Mouse (Mus musculus) spleen, adult 18-20 months (tissue): ENCODE measurements around the gene Ccl9.

Source experiments
- DNase-seq, 2 experiments: peaks; one replicate each; pipeline ENCODE4 v3.0.0; 2022; ENCODE audit warnings: mixed read lengths in 2 of 2

Gene Ccl9

GRCm38 (mm10) chr11:83578186-83578760, at the start of gene Ccl9:
Gene Ccl9, minus strand, starts transcription at chr11:83578636.
- no peak for DNase-seq

- DNase-seq: no peak
Measured at GRCm38 (mm10) chr11:83623586-83623985, 45.1 kb upstream of the Ccl9 start.

- no peak for DNase-seq
Measured at GRCm38 (mm10) chr11:83619037-83619436, 40.6 kb upstream of the Ccl9 start.

DNA sequence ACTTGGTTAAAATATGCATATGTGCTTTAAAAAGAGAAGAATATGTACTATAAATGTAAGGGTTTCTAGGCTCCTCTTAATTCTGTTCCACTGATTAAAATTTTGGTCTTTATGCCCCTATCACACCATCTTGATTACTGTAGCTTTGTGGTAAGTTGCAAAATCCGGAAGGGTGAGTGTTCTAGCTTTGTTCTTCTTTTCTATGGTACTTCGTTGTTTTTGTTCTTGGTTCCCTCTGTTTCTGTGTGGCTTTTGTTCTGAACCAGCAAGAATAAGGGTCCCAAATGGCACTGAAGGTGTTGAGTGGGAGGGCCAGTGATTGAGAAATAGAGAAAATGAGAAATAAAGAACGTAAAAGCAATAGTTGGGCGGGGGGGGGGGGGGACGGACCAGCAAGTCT, 39.8 kb upstream of the Ccl9 start:
- no peak for DNase-seq

- no peak for DNase-seq
Measured at GRCm38 (mm10) chr11:83616586-83616985, 38.1 kb upstream of the Ccl9 start.

- DNase-seq: no peak
Measured at GRCm38 (mm10) chr11:83610900-83611299, 32.5 kb upstream of the Ccl9 start.

GRCm38 (mm10) chr11:83606396-83606795, 28.0 kb upstream of the Ccl9 start:
- no peak for DNase-seq

DNA sequence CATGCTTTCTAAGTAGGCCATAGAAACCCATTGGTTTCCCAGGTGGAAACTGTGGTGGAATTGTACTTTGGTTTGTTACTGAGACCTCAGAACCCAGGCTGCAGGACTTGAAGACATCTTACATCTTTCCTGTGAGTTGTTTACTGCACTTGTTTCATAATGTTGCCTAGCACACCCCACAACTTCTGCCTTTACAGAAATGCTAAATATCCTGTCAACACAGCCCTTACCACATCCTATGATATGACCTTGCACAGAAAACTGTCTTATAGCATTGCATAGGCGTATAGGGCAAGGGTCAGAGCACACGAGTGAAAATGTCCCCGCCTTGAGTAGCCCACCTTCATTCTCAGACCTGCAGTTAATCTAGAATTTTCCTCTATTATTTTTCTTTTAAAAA, 27.1 kb upstream of the Ccl9 start:
- DNase-seq: no peak

- no peak for DNase-seq
Measured at GRCm38 (mm10) chr11:83604698-83605097, 26.3 kb upstream of the Ccl9 start.

DNA sequence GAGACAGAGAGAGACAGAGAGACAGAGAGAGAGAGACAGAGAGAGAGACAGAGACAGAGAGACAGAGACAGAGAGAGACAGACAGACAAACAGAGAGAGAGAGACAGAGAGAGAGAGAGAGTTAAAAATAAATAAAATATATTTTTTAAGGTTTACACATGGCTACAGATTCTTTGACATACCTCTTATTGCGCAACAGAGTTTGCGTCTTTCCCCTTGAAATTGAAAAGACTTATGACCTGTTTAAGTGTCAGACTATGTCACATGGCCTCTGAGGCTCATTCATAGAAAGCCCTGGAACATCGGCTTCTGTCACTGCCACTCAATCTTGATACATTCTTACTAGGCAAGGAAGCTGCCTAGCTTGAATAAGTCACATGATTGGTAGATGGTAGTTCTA, 25.0 kb upstream of the Ccl9 start:
- no peak for DNase-seq

DNA sequence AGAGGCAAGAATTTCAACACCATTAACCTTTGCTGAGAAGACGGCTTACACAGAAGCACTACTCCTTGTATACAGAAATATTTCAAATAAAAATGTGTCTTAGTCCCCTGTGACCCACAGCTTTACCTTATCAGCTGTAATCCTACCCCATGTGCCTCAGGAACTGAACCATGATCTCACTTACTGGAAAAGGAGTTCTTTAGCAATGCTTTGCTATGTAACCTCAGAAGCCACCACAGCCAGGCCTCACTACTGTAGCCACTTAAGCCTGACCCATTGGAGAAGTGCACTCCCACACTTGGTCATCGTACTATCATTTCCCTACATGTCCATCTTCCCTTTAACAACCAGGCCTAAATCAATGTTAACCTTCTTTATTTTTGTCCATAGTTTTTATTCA, 22.1 kb upstream of the Ccl9 start:
- DNase-seq: no peak

- DNase-seq: no peak
Measured at GRCm38 (mm10) chr11:83598991-83599390, 20.6 kb upstream of the Ccl9 start.

- no peak for DNase-seq
Measured at GRCm38 (mm10) chr11:83598207-83598837, 19.9 kb upstream of the Ccl9 start.

DNA sequence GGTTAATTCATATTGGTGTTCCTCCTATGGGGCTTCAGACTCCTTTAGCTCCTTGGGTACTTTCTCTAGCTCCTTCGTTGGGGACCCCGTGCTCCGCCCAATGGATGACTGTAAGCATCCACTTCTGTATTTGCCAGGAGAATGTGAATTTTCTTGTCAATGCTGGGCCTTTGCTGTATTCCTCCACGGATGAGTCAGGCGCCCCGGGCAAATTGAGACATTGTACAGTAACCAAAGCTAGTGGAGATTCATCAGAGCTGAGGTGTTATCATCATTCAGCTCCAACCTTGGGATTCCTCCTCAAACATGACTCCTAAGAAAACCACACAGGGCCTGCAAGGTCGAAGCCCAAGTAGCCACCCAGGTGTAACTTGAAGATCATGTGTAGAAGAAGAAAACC, 19.4 kb upstream of the Ccl9 start:
- no peak for DNase-seq

DNA sequence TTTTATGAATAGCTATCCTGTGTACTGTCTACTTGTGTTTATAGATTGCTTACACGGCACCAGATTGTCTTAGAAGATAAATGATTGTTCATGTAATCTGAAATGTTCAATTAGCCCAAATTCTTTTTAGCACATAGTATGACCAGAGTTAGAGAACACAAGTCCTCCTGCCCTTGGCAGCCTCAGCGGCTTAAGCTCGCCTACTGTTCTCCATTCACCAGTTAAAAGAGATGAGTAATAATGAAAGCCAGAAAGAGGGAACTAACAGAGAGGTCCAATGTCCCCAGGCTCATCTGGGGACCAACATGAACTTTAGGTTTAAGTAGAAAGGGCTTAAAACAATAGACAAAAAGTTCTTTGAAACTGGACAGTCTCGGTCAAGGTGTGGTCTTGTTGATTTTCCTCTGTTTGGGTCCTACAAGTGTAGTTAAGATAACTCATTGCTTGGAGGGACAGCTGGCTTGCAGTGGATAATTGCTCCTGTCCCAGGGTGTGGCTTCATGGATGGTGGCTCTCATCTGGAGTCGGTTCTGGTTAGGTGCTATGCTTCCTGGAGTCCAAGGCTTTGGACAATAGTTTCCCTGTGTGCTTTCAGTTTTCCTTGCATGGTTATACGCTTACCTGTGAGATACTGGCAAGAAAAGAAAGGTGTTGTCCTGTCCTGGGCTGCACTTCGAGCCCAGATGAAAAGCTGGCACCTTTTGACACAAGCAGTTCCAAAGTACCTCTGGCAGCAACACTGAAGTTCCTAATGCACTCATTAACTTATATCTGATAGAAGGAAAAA, 17.4 kb upstream of the Ccl9 start:
- no peak for DNase-seq

- no peak for DNase-seq
Measured at GRCm38 (mm10) chr11:83593453-83593852, 15.0 kb upstream of the Ccl9 start.

- DNase-seq: no peak
Measured at GRCm38 (mm10) chr11:83592853-83593252, 14.4 kb upstream of the Ccl9 start, which contains the start of gene Ccl6. Gene Ccl6, minus strand, starts transcription at chr11:83593087.

DNA sequence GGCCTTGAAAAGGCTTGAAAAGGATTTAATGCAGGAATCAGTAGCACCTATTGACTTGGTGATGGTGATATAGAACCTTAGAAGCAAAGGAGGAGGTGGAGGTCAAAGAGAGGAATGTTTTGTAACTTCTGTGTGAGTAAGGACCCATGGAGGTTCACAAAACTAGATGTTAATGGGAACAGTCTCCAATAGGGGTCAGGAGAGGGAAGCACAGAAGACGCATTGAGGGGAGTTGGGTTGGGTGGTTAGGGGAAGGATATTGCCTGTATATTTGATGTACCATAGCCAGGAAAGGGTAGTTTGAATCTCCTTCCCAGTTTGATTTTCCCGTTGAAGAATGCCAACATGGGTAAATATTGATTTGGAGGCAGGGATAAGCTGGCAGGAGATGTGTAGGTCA, 5.8 kb upstream of the Ccl9 start:
- no peak for DNase-seq

DNA sequence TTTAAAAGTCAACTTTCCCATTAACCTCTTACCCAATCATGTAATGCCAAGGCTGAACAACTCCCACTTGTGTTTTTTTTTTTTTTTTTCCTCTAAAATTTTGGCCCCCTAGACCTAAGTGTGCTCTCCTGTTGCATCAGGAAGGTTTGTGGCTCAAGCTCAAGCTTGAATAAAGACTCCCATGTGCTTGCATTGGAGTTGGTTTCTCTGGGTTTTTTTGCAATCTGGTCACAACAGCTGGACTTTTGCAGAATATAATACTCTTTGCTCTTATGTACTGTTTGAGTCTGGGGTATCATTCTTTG, 5.0 kb upstream of the Ccl9 start:
- DNase-seq: no peak

DNA sequence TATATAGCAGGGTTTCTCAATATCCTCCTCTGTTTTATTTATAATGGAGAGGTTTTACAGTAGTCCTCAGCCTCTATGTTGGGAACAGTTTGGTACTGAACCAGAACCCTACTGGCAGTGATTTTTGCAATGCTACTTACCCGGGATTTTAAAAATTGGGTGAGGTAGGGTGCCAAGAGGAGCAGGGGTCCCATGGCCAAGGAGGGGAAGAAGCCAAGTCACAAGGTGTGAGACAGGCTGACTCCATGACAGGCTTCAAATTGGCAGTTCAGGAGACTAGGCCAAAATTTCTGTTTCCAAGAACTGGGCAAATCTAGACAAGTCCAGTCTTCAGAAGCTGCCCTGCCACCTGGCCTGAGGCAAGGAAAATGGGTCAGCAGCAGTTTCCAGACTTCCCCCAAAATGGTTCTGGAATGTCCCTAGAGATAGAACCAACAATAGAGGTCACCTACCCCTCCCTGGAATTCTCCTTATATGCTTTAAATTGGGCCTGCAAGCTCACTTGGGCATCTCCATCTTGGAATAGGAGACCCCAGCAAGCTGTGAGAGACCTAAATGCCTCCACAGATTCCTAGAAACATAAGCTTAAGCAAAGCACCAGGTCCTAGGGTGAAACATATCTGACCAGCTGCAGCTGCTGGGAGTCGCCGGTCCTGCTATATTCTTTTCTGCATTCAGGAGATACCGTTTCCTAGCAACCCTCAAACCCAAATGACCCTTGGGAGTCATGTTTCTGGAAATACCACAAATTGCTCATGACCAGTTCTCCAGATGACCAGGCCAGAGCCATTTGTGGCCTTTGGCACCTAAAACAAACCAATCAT, 4.4 kb upstream of the Ccl9 start:
- DNase-seq: no peak

GRCm38 (mm10) chr11:83581626-83582610, 3.5 kb upstream of the Ccl9 start:
- no peak for DNase-seq

- DNase-seq: no peak
Measured at GRCm38 (mm10) chr11:83580699-83581232, 2.3 kb upstream of the Ccl9 start.
